ENCODE assay signal across 8 mouse cellular contexts in genomic region chr2:79634528-79635400, GRCm38 (mm10). TPM values are rescaled to one million over a fixed set of nuclear protein-coding genes. Genes with fewer than 3 reads are reported as not detected.
A peak's percentile ranks its signal among the peaks of the same experiment; 100 is the strongest.
DNase-seq lines count a peak whose midpoint lies in the region; ATAC-seq and TF ChIP-seq lines count a peak whose summit lies in the region.

Gene Itprid2, plus strand, starts transcription at chr2:79635352.

- TF ChIP-seq CTCF in CH12.LX (conservative IDR thresholded peaks at IDR 0.05 in 1 of 2, IDR thresholded peaks at IDR 0.05 in 1 of 2; ENCODE audit: low read depth in 2 of 2, low read length in 2 of 2) = no peak

- peak within 1 kb of the TSS; percentile 92 for H3K9ac ChIP-seq in CH12.LX (ENCODE audit: insufficient read depth, low read depth)
- peak within 1 kb of the TSS; percentile 67 for H3K9ac ChIP-seq in forebrain, embryonic 11.5 days (ENCODE audit: low read length)
- H3K9ac ChIP-seq in heart, embryonic 16.5 days (ENCODE audit: low read length) = peak within 1 kb of the TSS; percentile 83
- H3K9ac ChIP-seq in liver, embryonic 15.5 days = peak within 1 kb of the TSS; percentile 76
- peak within 1 kb of the TSS; percentile 80 for H3K9ac ChIP-seq in neural tube, embryonic 12.5 days

- peak; percentile 75 for TF ChIP-seq POLR2A in CH12.LX (IDR thresholded peaks at IDR 0.05; ENCODE audit: low read depth, low read length)

- in situ Hi-C loops in CH12.LX (cut with MboI; ENCODE audit: low pct_ligation_motif_present, low pct_unique_long_range_greater_than_20kb, low sequenced_read_pairs) = loop anchor here (25.0 kb wide), 1 partner anchor 272 kb away; no protein-coding TSS in a partner anchor

- TF ChIP-seq RAD21 in CH12.LX (IDR thresholded peaks at IDR 0.05; ENCODE audit: low read depth, low read length) = no peak

- ATAC-seq in forebrain, embryonic 11.5 days (replicated peaks; ENCODE audit: low FRiP score) = peak; percentile 99
- peak; percentile 100 for ATAC-seq in heart, embryonic 16.5 days (replicated peaks; ENCODE audit: extremely low read depth, insufficient read depth, low FRiP score)
- ATAC-seq in liver, embryonic 15.5 days (ENCODE audit: insufficient read depth) = peak; percentile 99
- peak; percentile 99 for ATAC-seq in neural tube, embryonic 12.5 days (ENCODE audit: low FRiP score, low read depth)

- peaks cover 0 to 17% of the 10 kb centered on the region in 2 experiments for H3K36me3 ChIP-seq in CH12.LX (replicated peaks in 1 of 2; ENCODE audit: control insufficient read depth in 1 of 2, insufficient read depth in 1 of 2, low read length in 1 of 2)
- no peaks in the 10 kb centered on the region for H3K36me3 ChIP-seq in forebrain, embryonic 11.5 days (ENCODE audit: control insufficient read depth, insufficient read depth, low read length)
- H3K36me3 ChIP-seq in heart, embryonic 16.5 days (ENCODE audit: control insufficient read depth, insufficient read depth) = no peaks in the 10 kb centered on the region
- no peaks in the 10 kb centered on the region for H3K36me3 ChIP-seq in liver, embryonic 15.5 days (replicated peaks)
- H3K36me3 ChIP-seq in neural tube, embryonic 12.5 days = no peaks in the 10 kb centered on the region

- DNase-seq in CH12.LX (ENCODE audit: extremely low read depth) = peak; percentile 95
- peak; percentile 91 for DNase-seq in c-Kit-positive CD71-positive TER-119-negative erythroid progenitor cells, embryonic 14.5 days (ENCODE audit: low read depth)
- DNase-seq in forebrain, embryonic 11.5 days (ENCODE audit: low spot score) = peak; percentile 100
- DNase-seq in kidney, postnatal 36 days = peak; percentile 98 to 100
- DNase-seq in telencephalon, adult 2 months (ENCODE audit: low read depth, low spot score) = peak; percentile 93

- TF ChIP-seq EP300 in CH12.LX (IDR thresholded peaks at IDR 0.05; ENCODE audit: low read length) = peak; percentile 38; the same call in 1 of the 2 replicates

- H3K9me3 ChIP-seq in CH12.LX (replicated peaks; ENCODE audit: low read length) = no peaks in the 10 kb centered on the region
- no peaks in the 10 kb centered on the region for H3K9me3 ChIP-seq in forebrain, embryonic 11.5 days (ENCODE audit: control insufficient read depth, low read length)
- H3K9me3 ChIP-seq in heart, embryonic 16.5 days (replicated peaks; ENCODE audit: control insufficient read depth, low read length) = no peaks in the 10 kb centered on the region
- H3K9me3 ChIP-seq in liver, embryonic 15.5 days (replicated peaks) = no peaks in the 10 kb centered on the region
- H3K9me3 ChIP-seq in neural tube, embryonic 12.5 days = no peaks in the 10 kb centered on the region

- H3K4me2 ChIP-seq in CH12.LX (ENCODE audit: insufficient read depth, low read depth, poor library complexity, severe bottlenecking) = peak within 1 kb of the TSS; percentile 100
- H3K4me2 ChIP-seq in forebrain, embryonic 11.5 days (ENCODE audit: low read depth, low read length, severe bottlenecking) = peak within 1 kb of the TSS; percentile 97
- H3K4me2 ChIP-seq in heart, embryonic 16.5 days (ENCODE audit: low read depth, low read length) = peak within 1 kb of the TSS; percentile 81
- peak within 1 kb of the TSS; percentile 98 for H3K4me2 ChIP-seq in liver, embryonic 15.5 days
- H3K4me2 ChIP-seq in neural tube, embryonic 12.5 days (replicated peaks) = peak within 1 kb of the TSS; percentile 88

- peaks cover 0 to 9% of the 10 kb centered on the region in 2 experiments; a peak in 1 of 4 replicates for H3K4me1 ChIP-seq in CH12.LX (ENCODE audit: control insufficient read depth in 1 of 2, insufficient read depth in 2 of 2)
- H3K4me1 ChIP-seq in forebrain, embryonic 11.5 days (replicated peaks; ENCODE audit: control insufficient read depth, insufficient read depth, low read length) = 0 out of 2 replicates have a peak, but pooled peaks cover 2% of the 10 kb centered on the region
- H3K4me1 ChIP-seq in heart, embryonic 16.5 days (ENCODE audit: control insufficient read depth, insufficient read depth, low read length) = peaks cover 21% of the 10 kb centered on the region
- peaks cover 20% of the 10 kb centered on the region for H3K4me1 ChIP-seq in liver, embryonic 15.5 days (replicated peaks)
- 0 out of 2 replicates have a peak, but pooled peaks cover 6% of the 10 kb centered on the region for H3K4me1 ChIP-seq in neural tube, embryonic 12.5 days

- H3K4me3 ChIP-seq in CH12.LX (replicated peaks in 1 of 3; ENCODE audit: low read depth in 2 of 3, low read length in 2 of 3, poor library complexity in 1 of 3) = peak within 1 kb of the TSS; percentile 78 to 95 (median 82)
- peak within 1 kb of the TSS; percentile 69 for H3K4me3 ChIP-seq in forebrain, embryonic 11.5 days (ENCODE audit: low read depth, low read length)
- peak within 1 kb of the TSS; percentile 93 for H3K4me3 ChIP-seq in heart, embryonic 16.5 days (ENCODE audit: low read length)
- H3K4me3 ChIP-seq in liver, embryonic 15.5 days (replicated peaks) = peak within 1 kb of the TSS; percentile 71
- H3K4me3 ChIP-seq in neural tube, embryonic 12.5 days = peak within 1 kb of the TSS; percentile 78

- dilution Hi-C loops in CH12.LX (cut with MboI; ENCODE audit: extremely low pct_ligation_motif_present, extremely low pct_unique_long_range_greater_than_20kb, low sequenced_read_pairs) = no loop called here

- WGBS in forebrain, embryonic 11.5 days = 3% methylated on average over 28 of the region's 46 CpGs
- WGBS in heart, embryonic 16.5 days = 3% methylated on average over 32 of the region's 46 CpGs
- 2% methylated on average over 46 of the region's 46 CpGs for WGBS in liver, embryonic 15.5 days (ENCODE audit: insufficient replicate concordance)
- WGBS in neural tube, embryonic 12.5 days = 3% methylated on average over 45 of the region's 46 CpGs

- H3K79me2 ChIP-seq in CH12.LX (replicated peaks; ENCODE audit: control insufficient read depth, extremely low read depth, insufficient read depth, poor library complexity, severe bottlenecking) = no peaks in the 10 kb centered on the region; the same call in 1 of the 2 replicates

- H3K27me3 ChIP-seq in CH12.LX (replicated peaks) = no peaks in the 10 kb centered on the region
- H3K27me3 ChIP-seq in forebrain, embryonic 11.5 days (ENCODE audit: control insufficient read depth, insufficient read depth, low read length) = no peaks in the 10 kb centered on the region
- H3K27me3 ChIP-seq in heart, embryonic 16.5 days (ENCODE audit: control insufficient read depth, insufficient read depth, low read length) = no peaks in the 10 kb centered on the region
- no peaks in the 10 kb centered on the region for H3K27me3 ChIP-seq in liver, embryonic 15.5 days
- H3K27me3 ChIP-seq in neural tube, embryonic 12.5 days (replicated peaks) = no peaks in the 10 kb centered on the region

- peak within 1 kb of the TSS; percentile 17 for H3K27ac ChIP-seq in CH12.LX (ENCODE audit: insufficient read depth, low read depth)
- H3K27ac ChIP-seq in forebrain, embryonic 11.5 days (ENCODE audit: low read depth, low read length) = no peak within 1 kb of the TSS
- peak within 1 kb of the TSS; percentile 94 for H3K27ac ChIP-seq in heart, embryonic 16.5 days (ENCODE audit: low read length)
- peak within 1 kb of the TSS; percentile 77 for H3K27ac ChIP-seq in liver, embryonic 15.5 days (replicated peaks)
- peak within 1 kb of the TSS; percentile 72; the same call in 1 of the 2 replicates for H3K27ac ChIP-seq in neural tube, embryonic 12.5 days

TF ChIP-seq in CH12.LX, 34 proteins besides CTCF, POLR2A, EP300 and RAD21:
- TF ChIP-seq MYC (IDR thresholded peaks at IDR 0.05; ENCODE audit: low read depth, low read length) (no peak), ZNF384 (IDR thresholded peaks at IDR 0.05; ENCODE audit: low read depth, low read length) (peak; percentile 93), ZMIZ1 (IDR thresholded peaks at IDR 0.05; ENCODE audit: low read depth, low read length) (no peak), TCF12 (IDR thresholded peaks at IDR 0.05; ENCODE audit: low read depth, low read length) (peak; percentile 59), RCOR1 (conservative IDR thresholded peaks at IDR 0.05; ENCODE audit: low read depth, low read length) (no peak), MAFK (IDR thresholded peaks at IDR 0.05; ENCODE audit: insufficient replicate concordance, low read length) (no peak), GABPA (IDR thresholded peaks at IDR 0.05; ENCODE audit: insufficient replicate concordance, low read depth, low read length) (no peak), JUN (IDR thresholded peaks at IDR 0.05; ENCODE audit: insufficient read depth, low read depth, low read length) (no peak), CHD1 (IDR thresholded peaks at IDR 0.05; ENCODE audit: low read depth, low read length) (no peak), BHLHE40 (IDR thresholded peaks at IDR 0.05; ENCODE audit: low read depth, low read length) (peak; percentile 46; the same call in 1 of the 2 replicates), ELF1 (IDR thresholded peaks at IDR 0.05; ENCODE audit: low read depth, low read length) (peak; percentile 77), CHD2 (IDR thresholded peaks at IDR 0.05; ENCODE audit: low read length) (no peak), IRF4 (IDR thresholded peaks at IDR 0.05; ENCODE audit: low read depth, low read length) (peak; percentile 56), USF1 (IDR thresholded peaks at IDR 0.05; ENCODE audit: low read depth, low read length) (no peak; the same call in 1 of the 2 replicates), MAZ (IDR thresholded peaks at IDR 0.05; ENCODE audit: low read depth, low read length) (no peak), PAX5 (IDR thresholded peaks at IDR 0.05; ENCODE audit: low read length) (no peak), TBP (conservative IDR thresholded peaks at IDR 0.05; ENCODE audit: low read depth, low read length) (no peak), UBTF (IDR thresholded peaks at IDR 0.05; ENCODE audit: low read depth, low read length) (no peak), KAT2A (IDR thresholded peaks at IDR 0.05; ENCODE audit: insufficient replicate concordance, low read length) (no peak), ZC3H11A (IDR thresholded peaks at IDR 0.05; ENCODE audit: low read depth, low read length) (no peak), ZKSCAN1 (IDR thresholded peaks at IDR 0.05; ENCODE audit: borderline replicate concordance, low read depth, low read length) (no peak), POLR2AphosphoS2 (IDR thresholded peaks at IDR 0.05; ENCODE audit: low read depth, low read length) (no peak)
TF ChIP-seq in CH12.LX: peak in this region for 5.

RNA-seq across cellular contexts. Expression of gene Itprid2, which starts in this region (rescaled TPM):
- total RNA-seq in CH12.LX (2012; rRNA removed) = 8.2 TPM in 2 replicates
- total RNA-seq in CH12.LX (2014; rRNA removed) = 3.9 and 4.3 TPM in 2 replicates
- 15.4 and 17.7 TPM in 2 replicates for polyA plus RNA-seq in CH12.LX (2012; ENCODE audit: insufficient read length, low read depth)
- polyA plus RNA-seq in forebrain, embryonic 11.5 days (2014; fragmentation: Nextera tagmentation; extraction: Ambion mirVana) = 5.0 and 5.7 TPM in 2 replicates
- polyA plus RNA-seq in heart, embryonic 16.5 days (2015; fragmentation: Nextera tagmentation; extraction: Ambion mirVana) = 6.2 and 6.4 TPM in 2 replicates
- 3.1 and 3.8 TPM in 2 replicates for polyA plus RNA-seq in liver, embryonic 15.5 days (2015; fragmentation: Nextera tagmentation; extraction: Ambion mirVana)
- polyA plus RNA-seq in neural tube, embryonic 12.5 days (2016; fragmentation: Nextera tagmentation; extraction: Ambion mirVana) = 9.4 and 11.5 TPM in 2 replicates
